Mouse (Mus musculus) kidney, embryonic 14.5 days (tissue): Measurements from ENCODE around the gene Glrx2. TPM values are rescaled to one million over a fixed set of nuclear protein-coding genes. Genes with fewer than 3 reads are reported as not detected.

Source experiments
- ATAC-seq: fragments of 200-750 bp; cut with Nextera tagmentation; 2 replicates; pipeline ENCODE4 v1.8.0; 2017; ENCODE audit warnings: moderate number of reproducible peaks, mild to moderate bottlenecking, moderate TSS enrichment, moderate library complexity; ENCODE audit not compliant: low FRiP score, low TSS enrichment
- H3K27ac ChIP-seq: fragments of 300-500 bp; sonication (generic); 2 replicates; pipeline ENCODE4 v1.5.1; 2014; ENCODE audit warnings: low read depth, mild to moderate bottlenecking, low read length, moderate library complexity, mixed read lengths
- H3K27me3 ChIP-seq: fragments of 300-500 bp; sonication (generic); 2 replicates; pipeline ENCODE4 v1.6.1; 2014; ENCODE audit warnings: mild to moderate bottlenecking, low read length; ENCODE audit not compliant: control insufficient read depth, insufficient read depth
- H3K36me3 ChIP-seq: fragments of 300-500 bp; sonication (generic); 2 replicates; pipeline ENCODE4 v1.6.1; 2014; ENCODE audit warnings: low read length, mixed read lengths; ENCODE audit not compliant: control insufficient read depth, insufficient read depth
- H3K4me1 ChIP-seq: fragments of 300-500 bp; sonication (generic); 2 replicates; pipeline ENCODE4 v1.6.1; 2014; ENCODE audit warnings: low read length, mixed read lengths; ENCODE audit not compliant: control insufficient read depth, insufficient read depth
- H3K4me2 ChIP-seq: fragments of 300-500 bp; sonication (generic); replicated peaks from 2 replicates; pipeline ENCODE4 v1.6.1; 2014; ENCODE audit warnings: low read depth, mild to moderate bottlenecking, low read length
- H3K4me3 ChIP-seq: fragments of 300-500 bp; sonication (generic); 2 replicates; pipeline ENCODE4 v1.5.1; 2014; ENCODE audit warnings: mild to moderate bottlenecking, low read length
- H3K9ac ChIP-seq: fragments of 300-500 bp; sonication (generic); 2 replicates; pipeline ENCODE4 v1.6.1; 2014; ENCODE audit warnings: low read depth, mild to moderate bottlenecking, low read length, moderate library complexity
- H3K9me3 ChIP-seq: fragments of 300-500 bp; sonication (generic); 2 replicates; pipeline ENCODE4 v1.6.1; 2016; ENCODE audit warnings: low read length; ENCODE audit not compliant: control insufficient read depth
- WGBS: fragments of 180-500 bp; shearing (Covaris S2); extraction: QIAGEN DNeasy Blood & Tissue Kit; methylation state at CpG from one replicate; pipeline ENCODE4 v1.1.7; 2014; 5-methylcytosine and 5-hydroxymethylcytosine counted together
- polyA plus RNA-seq: library from polyadenylated mRNA; unstranded; fragments of >200 nt; fragmentation: Nextera tagmentation; extraction: Ambion mirVana; gene quantifications from 2 replicates; pipeline ENCODE4 v1.2.1, GENCODE M21; 2014

Gene Glrx2
- polyA plus RNA-seq, 1 experiment from 2014 or later = 76.5 TPM

GRCm38 (mm10) chr1:143770444-143771109 is 54.4 kb downstream of the Glrx2 start:
- ATAC-seq = no peak
- H3K9me3 ChIP-seq = no peaks in the 10 kb centered on the region
- no peak overlapping the region for H3K27ac ChIP-seq
- no peaks in the 10 kb centered on the region for H3K27me3 ChIP-seq
- no peaks in the 10 kb centered on the region for H3K4me1 ChIP-seq
- no peak overlapping the region for H3K4me2 ChIP-seq
- H3K36me3 ChIP-seq = peaks cover 14% of the 10 kb centered on the region; the same call in 1 of the 2 replicates
- 54% methylated on average over 20 of the region's 20 CpGs for WGBS
- no peak overlapping the region for H3K4me3 ChIP-seq
- no peak overlapping the region for H3K9ac ChIP-seq

- Histone ChIP-seq H3K4me1 (peaks cover under 1% of the 10 kb centered on the region; the same call in 1 of the 2 replicates), H3K9me3 (no peaks in the 10 kb centered on the region), H3K4me2 (no peak overlapping the region), H3K27me3 (no peaks in the 10 kb centered on the region), H3K27ac (no peak overlapping the region), H3K4me3 (no peak overlapping the region), H3K9ac (no peak overlapping the region), H3K36me3 (peaks cover 6% of the 10 kb centered on the region; the same call in 1 of the 2 replicates)
- 54% methylated on average over 7 of the region's 7 CpGs for WGBS
- ATAC-seq = no peak
Observed at GRCm38 (mm10) chr1:143773082-143773481, 56.9 kb downstream of the Glrx2 start.

DNA sequence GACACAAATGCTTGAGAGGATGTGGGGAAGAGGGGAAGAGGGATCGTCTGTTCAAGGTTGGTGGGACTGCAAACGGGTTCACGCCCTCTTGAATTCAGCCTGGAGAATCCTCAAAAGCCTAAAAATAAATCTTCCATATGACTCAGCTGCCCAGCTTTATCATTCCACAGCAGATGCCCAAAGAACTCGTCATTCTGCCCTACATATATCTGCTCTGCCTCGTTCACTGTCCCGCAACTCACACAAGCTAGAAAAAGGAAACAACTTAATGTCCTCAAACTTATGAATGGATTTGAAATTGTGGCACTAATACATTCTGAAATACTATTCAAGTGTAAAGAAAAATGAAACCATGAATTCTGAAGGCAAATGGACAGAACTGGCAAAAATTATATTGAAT is 57.8 kb downstream of the Glrx2 start:
- 78% methylated on average over 6 of the region's 6 CpGs for WGBS
- Histone ChIP-seq H3K27ac (no peak overlapping the region), H3K27me3 (no peaks in the 10 kb centered on the region), H3K4me2 (no peak overlapping the region), H3K4me1 (peaks cover 8% of the 10 kb centered on the region), H3K9ac (no peak overlapping the region), H3K4me3 (no peak overlapping the region), H3K36me3 (peaks cover 6% of the 10 kb centered on the region; the same call in 1 of the 2 replicates), H3K9me3 (no peaks in the 10 kb centered on the region)
- ATAC-seq = no peak

DNA sequence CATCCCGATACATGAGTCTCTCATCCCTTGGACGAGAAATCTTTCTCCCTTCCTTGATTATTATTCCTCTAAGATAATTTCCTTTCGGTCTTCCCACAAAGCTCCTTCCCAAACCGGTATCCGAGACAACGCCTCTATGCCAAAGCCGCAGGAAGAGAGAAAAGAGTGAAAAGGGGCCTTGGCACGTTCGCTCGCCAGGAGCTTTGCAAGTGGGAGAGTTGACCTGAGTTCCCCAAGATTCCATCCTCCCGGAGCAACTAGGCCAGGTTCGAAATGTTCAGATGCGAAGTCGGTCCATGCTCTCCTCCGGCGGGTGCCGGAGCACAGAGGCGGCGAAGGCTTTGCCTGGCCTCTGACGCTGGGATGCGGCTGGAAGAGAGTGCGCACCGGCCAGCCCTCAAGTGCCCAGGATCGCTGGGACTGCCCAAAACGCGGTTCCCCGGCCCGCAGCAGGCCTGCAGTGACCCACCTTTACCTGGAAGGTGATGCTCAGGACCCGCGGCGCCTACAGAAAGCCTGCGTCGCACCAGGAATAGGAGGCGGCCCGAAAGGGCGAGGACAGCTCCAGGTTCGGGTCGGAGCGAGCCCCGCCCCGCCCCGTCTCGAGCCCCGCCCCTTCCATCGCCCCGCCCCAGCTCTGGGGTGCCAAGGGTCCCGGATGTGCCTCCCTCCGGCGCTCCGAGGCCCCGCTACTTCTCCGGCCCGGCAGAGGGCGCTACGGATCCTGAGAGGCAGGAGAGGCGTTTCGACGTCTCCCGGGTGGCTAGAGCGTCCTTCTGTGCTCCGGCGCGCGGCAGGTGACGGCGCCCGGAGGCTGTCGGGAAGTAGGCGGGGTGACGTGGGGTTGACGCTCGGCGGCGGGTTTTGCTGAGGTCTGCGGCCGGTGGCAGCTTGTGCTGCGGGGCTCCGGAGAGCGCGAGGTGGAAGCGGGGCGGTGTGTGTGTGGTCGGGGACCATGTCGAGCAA is 60.6 kb downstream of the Glrx2 start, which contains the start of the genes Trove2 and Uchl5:
Gene Trove2, minus strand, starts transcription at position 623 of the 966 bp plus-strand sequence.
Gene Uchl5, plus strand, starts transcription at position 827 of the 966 bp plus-strand sequence.
- Histone ChIP-seq H3K9ac (peak within 1 kb of the TSS; percentile 79), H3K4me3 (peak within 1 kb of the TSS; percentile 63), H3K4me1 (peaks cover 9% of the 10 kb centered on the region), H3K27me3 (no peaks in the 10 kb centered on the region), H3K27ac (peak within 1 kb of the TSS; percentile 34; the same call in 1 of the 2 replicates), H3K4me2 (peak within 1 kb of the TSS; percentile 71), H3K36me3 (no peaks in the 10 kb centered on the region), H3K9me3 (no peaks in the 10 kb centered on the region)
- WGBS = under 1% methylated on average over 73 of the region's 84 CpGs
- ATAC-seq = peak; percentile 98

GRCm38 (mm10) chr1:143777558-143778218 is 61.5 kb downstream of the Glrx2 start:
- Histone ChIP-seq H3K4me1 (peaks cover 9% of the 10 kb centered on the region), H3K36me3 (no peaks in the 10 kb centered on the region), H3K4me3 (peak overlapping the region; percentile 63), H3K9me3 (no peaks in the 10 kb centered on the region), H3K9ac (peak overlapping the region; percentile 79), H3K4me2 (peak overlapping the region; percentile 71), H3K27me3 (no peaks in the 10 kb centered on the region), H3K27ac (peak overlapping the region; percentile 34; the same call in 1 of the 2 replicates)
- ATAC-seq = peak; percentile 60
- under 1% methylated on average over 38 of the region's 39 CpGs for WGBS

DNA sequence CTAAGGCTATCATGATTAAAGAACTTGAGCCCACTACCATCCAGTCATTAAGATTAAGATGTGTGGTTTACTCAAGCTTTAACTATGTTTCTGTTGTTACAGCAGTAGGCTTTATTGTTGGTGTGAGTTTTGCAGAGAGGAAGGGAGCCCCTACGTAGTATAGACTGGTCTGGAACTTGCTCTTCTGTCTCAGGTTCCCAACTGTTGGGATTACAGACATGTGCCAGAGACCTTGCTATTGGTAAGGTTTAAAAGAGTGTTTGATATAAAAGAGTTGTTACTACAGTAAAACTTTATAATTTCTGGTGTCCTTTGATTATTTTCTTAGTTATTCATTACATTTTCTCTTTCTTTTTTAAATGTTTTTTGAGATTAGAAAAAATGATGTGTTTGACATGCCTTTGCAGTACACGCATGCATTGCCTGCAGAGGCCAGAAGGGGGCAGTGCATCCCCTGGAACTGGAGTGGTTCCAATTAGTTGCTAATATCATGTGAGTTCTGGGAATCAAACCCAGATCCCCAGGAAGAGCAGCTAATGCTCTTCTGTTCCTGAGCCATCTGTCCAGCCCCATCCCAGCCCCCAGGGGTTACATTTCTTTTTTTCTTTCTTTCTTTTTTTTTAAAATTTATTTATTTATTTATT is 72.6 kb downstream of the Glrx2 start:
- no peaks in the 10 kb centered on the region for H3K9me3 ChIP-seq
- no peak overlapping the region for H3K4me2 ChIP-seq
- 94% methylated on average over 2 of the region's 2 CpGs for WGBS
- H3K4me3 ChIP-seq = no peak overlapping the region
- no peak overlapping the region for H3K9ac ChIP-seq
- no peak for ATAC-seq
- H3K27me3 ChIP-seq = no peaks in the 10 kb centered on the region
- H3K4me1 ChIP-seq = no peaks in the 10 kb centered on the region
- H3K27ac ChIP-seq = no peak overlapping the region
- peaks cover 4% of the 10 kb centered on the region; the same call in 1 of the 2 replicates for H3K36me3 ChIP-seq

Other genes with a start within 250 kb of the Glrx2 start
- gene B3galt2, start 75.7 kb upstream of the Glrx2 start, polyA plus RNA-seq = 0.47 and 0.64 TPM in 2 replicates
- 27.3 and 28.7 TPM in 2 replicates for gene Cdc73, start 13.4 kb upstream of the Glrx2 start, polyA plus RNA-seq
- gene Trove2, start 60.7 kb downstream of the Glrx2 start, polyA plus RNA-seq = 11.3 and 17.4 TPM in 2 replicates
- 87.0 and 102 TPM in 2 replicates for gene Uchl5, start 60.9 kb downstream of the Glrx2 start, polyA plus RNA-seq